9 mouse cellular contexts compared by ENCODE assay signal in genomic region chr9:50616161-50616560, GRCm38 (mm10). TPM values are rescaled to one million over a fixed set of nuclear protein-coding genes. Genes with fewer than 3 reads are reported as not detected.
DNase-seq lines count a peak whose midpoint lies in the region; ATAC-seq and TF ChIP-seq lines count a peak whose summit lies in the region.
"Had no signal": no experiment of that assay in that cellular context is flagged by ENCODE, and none has a peak within 500 bp of the region (broad histone marks: within the 10 kb centered on the region; RNA-seq: fewer than 3 reads in every experiment).

No protein-coding gene starts in this region.

- H3K9me3 ChIP-seq in embryonic facial prominence, embryonic 14.5 days (ENCODE audit: control insufficient read depth, low read length): no peaks in the 10 kb centered on the region
- H3K9me3 ChIP-seq in intestine, embryonic 16.5 days (ENCODE audit: control insufficient read depth, low read length): no peaks in the 10 kb centered on the region
- H3K9me3 ChIP-seq in neural tube, embryonic 13.5 days: no peaks in the 10 kb centered on the region

- TF ChIP-seq CTCF in lung, adult 2 months (IDR thresholded peaks at IDR 0.05; ENCODE audit: insufficient read depth, low read length): no peak

- peak overlapping the region; percentile 84 for H3K4me3 ChIP-seq in lung, adult 2 months (replicated peaks; ENCODE audit: extremely low read depth, low read depth, low read length)
- H3K4me3 ChIP-seq in embryonic facial prominence, embryonic 14.5 days (ENCODE audit: low read depth, low read length): peak overlapping the region; percentile 75
- peak overlapping the region; percentile 98 for H3K4me3 ChIP-seq in intestine, embryonic 16.5 days (ENCODE audit: low read length)
- peak overlapping the region; percentile 100 for H3K4me3 ChIP-seq in neural tube, embryonic 13.5 days

- 31% methylated on average over 11 of the region's 11 CpGs for WGBS in lung, adult 2 months
- 32% methylated on average over 11 of the region's 11 CpGs for WGBS in embryonic facial prominence, embryonic 14.5 days
- 37% methylated on average over 11 of the region's 11 CpGs for WGBS in intestine, embryonic 16.5 days
- WGBS in neural tube, embryonic 13.5 days: 40% methylated on average over 11 of the region's 11 CpGs

- H3K4me1 ChIP-seq in lung, adult 2 months (ENCODE audit: control insufficient read depth, insufficient read depth, low read length): peaks cover 2% of the 10 kb centered on the region
- H3K4me1 ChIP-seq in embryonic facial prominence, embryonic 14.5 days (ENCODE audit: control insufficient read depth, insufficient read depth, low read length): peaks cover 8% of the 10 kb centered on the region; the same call in 1 of the 2 replicates
- peaks cover 7% of the 10 kb centered on the region for H3K4me1 ChIP-seq in intestine, embryonic 16.5 days (ENCODE audit: control insufficient read depth, insufficient read depth, low read length)
- peaks cover 28% of the 10 kb centered on the region for H3K4me1 ChIP-seq in neural tube, embryonic 13.5 days (replicated peaks)

- H3K27me3 ChIP-seq in embryonic facial prominence, embryonic 14.5 days (replicated peaks; ENCODE audit: control insufficient read depth, insufficient read depth, low read length): no peaks in the 10 kb centered on the region
- H3K27me3 ChIP-seq in intestine, embryonic 16.5 days (replicated peaks; ENCODE audit: control insufficient read depth, insufficient read depth, low read length): no peaks in the 10 kb centered on the region
- no peaks in the 10 kb centered on the region for H3K27me3 ChIP-seq in neural tube, embryonic 13.5 days

- H3K27ac ChIP-seq in embryonic facial prominence, embryonic 14.5 days (replicated peaks; ENCODE audit: low read depth, low read length): peak overlapping the region; percentile 92
- no peak overlapping the region for H3K27ac ChIP-seq in intestine, embryonic 16.5 days (ENCODE audit: low read length)
- peak overlapping the region; percentile 97; the same call in 1 of the 2 replicates for H3K27ac ChIP-seq in neural tube, embryonic 13.5 days (replicated peaks)

- TF ChIP-seq POLR2A in lung, adult 2 months (IDR thresholded peaks at IDR 0.05; ENCODE audit: borderline replicate concordance, extremely low read depth, low read depth, low read length): no peak

- H3K9ac ChIP-seq in embryonic facial prominence, embryonic 14.5 days (ENCODE audit: low read depth, low read length): peak overlapping the region; percentile 82
- H3K9ac ChIP-seq in intestine, embryonic 16.5 days (ENCODE audit: low read depth, low read length): peak overlapping the region; percentile 95
- peak overlapping the region; percentile 96 for H3K9ac ChIP-seq in neural tube, embryonic 13.5 days

- no peak for ATAC-seq in embryonic facial prominence, embryonic 14.5 days (ENCODE audit: low read depth)
- no peak for ATAC-seq in intestine, embryonic 16.5 days
- ATAC-seq in neural tube, embryonic 13.5 days (ENCODE audit: low read depth): no peak

- DNase-seq in lung, adult 2 months: no peak
- no peak for DNase-seq in lung, postnatal 10 days
- no peak for DNase-seq in embryonic facial prominence, embryonic 14.5 days (ENCODE audit: low spot score)
- DNase-seq in urinary bladder, postnatal 36 days (ENCODE audit: low spot score in 2 of 2): no peak
- no peak for DNase-seq in ovary, postnatal 36 days (ENCODE audit: low spot score)
- DNase-seq in left cerebral cortex, adult 18-20 months (ENCODE audit: low spot score in 2 of 2): no peak
- DNase-seq: kidney, adult 9 months had no signal

- peak overlapping the region; percentile 75 for H3K4me2 ChIP-seq in embryonic facial prominence, embryonic 14.5 days (ENCODE audit: low read depth, low read length)
- peak overlapping the region; percentile 65 for H3K4me2 ChIP-seq in intestine, embryonic 16.5 days (ENCODE audit: low read depth, low read length)
- peak overlapping the region; percentile 85 for H3K4me2 ChIP-seq in neural tube, embryonic 13.5 days

- peaks cover 41% of the 10 kb centered on the region for H3K36me3 ChIP-seq in embryonic facial prominence, embryonic 14.5 days (ENCODE audit: control insufficient read depth, insufficient read depth, low read length)
- peaks cover 3% of the 10 kb centered on the region; the same call in 1 of the 2 replicates for H3K36me3 ChIP-seq in intestine, embryonic 16.5 days (ENCODE audit: control insufficient read depth, insufficient read depth, low read length)
- peaks cover 38% of the 10 kb centered on the region for H3K36me3 ChIP-seq in neural tube, embryonic 13.5 days

RNA-seq across cellular contexts. Expression of gene Pih1d2, which starts 1.0 kb away (rescaled TPM):
- 2.7 and 3.7 TPM in 2 replicates for polyA plus RNA-seq in lung, adult 2 months (2012; rRNA removed)
- 3.2 and 5.8 TPM in 2 replicates for polyA plus RNA-seq in embryonic facial prominence, embryonic 14.5 days (2014; fragmentation: Nextera tagmentation; extraction: Ambion mirVana)
- polyA plus RNA-seq in intestine, embryonic 16.5 days (2015; fragmentation: Nextera tagmentation; extraction: Ambion mirVana): 2.2 and 2.4 TPM in 2 replicates
- 5.2 and 5.8 TPM in 2 replicates for polyA plus RNA-seq in neural tube, embryonic 13.5 days (2015; fragmentation: Nextera tagmentation; extraction: Ambion mirVana)
- total RNA-seq in left cerebral cortex, adult 18-20 months (2021): 1 to 10 TPM; 2.6 to 4.1 TPM

RNA-seq across cellular contexts. Expression of gene Nkapd1, which starts 1.1 kb away (rescaled TPM):
- polyA plus RNA-seq in lung, adult 2 months (2012; rRNA removed): 5.3 and 6.3 TPM in 2 replicates
- polyA plus RNA-seq in embryonic facial prominence, embryonic 14.5 days (2014; fragmentation: Nextera tagmentation; extraction: Ambion mirVana): 21.5 and 24.3 TPM in 2 replicates
- polyA plus RNA-seq in intestine, embryonic 16.5 days (2015; fragmentation: Nextera tagmentation; extraction: Ambion mirVana): 13.8 and 17.1 TPM in 2 replicates
- 24.6 and 25.7 TPM in 2 replicates for polyA plus RNA-seq in neural tube, embryonic 13.5 days (2015; fragmentation: Nextera tagmentation; extraction: Ambion mirVana)
- total RNA-seq in left cerebral cortex, adult 18-20 months (2021): 10 to 100 TPM; 16.5 to 21.5 TPM

RNA-seq across cellular contexts. Expression of gene Timm8b, which starts 12.5 kb away (rescaled TPM):
- polyA plus RNA-seq in lung, adult 2 months (2012; rRNA removed): 80.5 and 90.8 TPM in 2 replicates
- 239 and 285 TPM in 2 replicates for polyA plus RNA-seq in embryonic facial prominence, embryonic 14.5 days (2014; fragmentation: Nextera tagmentation; extraction: Ambion mirVana)
- polyA plus RNA-seq in intestine, embryonic 16.5 days (2015; fragmentation: Nextera tagmentation; extraction: Ambion mirVana): 296 and 314 TPM in 2 replicates
- polyA plus RNA-seq in neural tube, embryonic 13.5 days (2015; fragmentation: Nextera tagmentation; extraction: Ambion mirVana): 366 and 422 TPM in 2 replicates
- total RNA-seq in left cerebral cortex, adult 18-20 months (2021): 100 to 1,000 TPM; 210 to 212 TPM

RNA-seq across cellular contexts. Expression of gene Sdhd, which starts 12.5 kb away (rescaled TPM):
- polyA plus RNA-seq in lung, adult 2 months (2012; rRNA removed): 91.0 and 114 TPM in 2 replicates
- polyA plus RNA-seq in embryonic facial prominence, embryonic 14.5 days (2014; fragmentation: Nextera tagmentation; extraction: Ambion mirVana): 300 and 330 TPM in 2 replicates
- polyA plus RNA-seq in intestine, embryonic 16.5 days (2015; fragmentation: Nextera tagmentation; extraction: Ambion mirVana): 686 and 728 TPM in 2 replicates
- polyA plus RNA-seq in neural tube, embryonic 13.5 days (2015; fragmentation: Nextera tagmentation; extraction: Ambion mirVana): 229 and 243 TPM in 2 replicates
- total RNA-seq in left cerebral cortex, adult 18-20 months (2021): 100 to 1,000 TPM; 104 to 118 TPM

RNA-seq across cellular contexts. Expression of gene Dlat, which starts 43.4 kb away (rescaled TPM):
- 13.2 and 20.5 TPM in 2 replicates for polyA plus RNA-seq in lung, adult 2 months (2012; rRNA removed)
- polyA plus RNA-seq in embryonic facial prominence, embryonic 14.5 days (2014; fragmentation: Nextera tagmentation; extraction: Ambion mirVana): 60.1 and 65.9 TPM in 2 replicates
- polyA plus RNA-seq in intestine, embryonic 16.5 days (2015; fragmentation: Nextera tagmentation; extraction: Ambion mirVana): 61.0 and 63.7 TPM in 2 replicates
- polyA plus RNA-seq in neural tube, embryonic 13.5 days (2015; fragmentation: Nextera tagmentation; extraction: Ambion mirVana): 48.9 and 50.8 TPM in 2 replicates
- total RNA-seq in left cerebral cortex, adult 18-20 months (2021): 100 to 1,000 TPM; 107 to 121 TPM
